Mouse (Mus musculus) erythroblast, embryonic 14.5 days (primary cell): ENCODE measurements around the gene Ppp1r10.

Experiments used
- GATA1 ChIP-seq: IDR thresholded peaks from 2 replicates; pipeline ENCODE4 v1.6.1; 2012; ENCODE audit warnings: low read length, inconsistent platforms, mixed read lengths
- TAL1 ChIP-seq: IDR thresholded peaks from 3 replicates; pipeline ENCODE4 v1.6.1; 2012; ENCODE audit warnings: low read length, inconsistent platforms, mixed read lengths

GRCm38 (mm10) chr17:35917143-35917462, 869 bp downstream of the Ppp1r10 start:
- TF ChIP-seq TAL1 (no peak), GATA1 (no peak)
